Mouse (Mus musculus) stomach, embryonic 14.5 days (tissue): ENCODE results near the gene Cgnl1. TPM values are rescaled to one million over a fixed set of nuclear protein-coding genes. Genes with fewer than 3 reads are reported as not detected.

Source experiments
- ATAC-seq: fragments of 200-750 bp; cut with Nextera tagmentation; 2 replicates; pipeline ENCODE4 v1.8.0; 2017; ENCODE audit warnings: low read depth, moderate TSS enrichment; ENCODE audit not compliant: insufficient number of reproducible peaks, insufficient read depth, low FRiP score
- H3K27ac ChIP-seq: fragments of 300-500 bp; sonication (generic); 2 replicates; pipeline ENCODE4 v1.5.1; 2014; ENCODE audit warnings: mild to moderate bottlenecking, low read length, moderate library complexity, mixed read lengths
- H3K27me3 ChIP-seq: fragments of 300-500 bp; sonication (generic); 2 replicates; pipeline ENCODE4 v1.6.1; 2014; ENCODE audit warnings: low read length, control low read depth, mixed read lengths; ENCODE audit not compliant: control insufficient read depth, insufficient read depth
- H3K36me3 ChIP-seq: fragments of 300-500 bp; sonication (generic); 2 replicates; pipeline ENCODE4 v1.6.1; 2014; ENCODE audit warnings: mild to moderate bottlenecking, control low read depth, low read length, moderate library complexity, mixed read lengths; ENCODE audit not compliant: control insufficient read depth, insufficient read depth
- H3K4me1 ChIP-seq: fragments of 300-500 bp; sonication (generic); 2 replicates; pipeline ENCODE4 v1.6.1; 2014; ENCODE audit warnings: low read length, control low read depth, mixed read lengths; ENCODE audit not compliant: control insufficient read depth, insufficient read depth
- H3K4me2 ChIP-seq: fragments of 300-500 bp; sonication (generic); replicated peaks from 2 replicates; pipeline ENCODE4 v1.6.1; 2014; ENCODE audit warnings: low read depth, low read length, control low read depth
- H3K4me3 ChIP-seq: fragments of 300-500 bp; sonication (generic); 2 replicates; pipeline ENCODE4 v1.5.1; 2014; ENCODE audit warnings: low read depth, low read length, control low read depth
- H3K9ac ChIP-seq: fragments of 300-500 bp; sonication (generic); replicated peaks from 2 replicates; pipeline ENCODE4 v1.6.1; 2014; ENCODE audit warnings: low read depth, mild to moderate bottlenecking, control low read depth, low read length, moderate library complexity, mixed read lengths
- H3K9me3 ChIP-seq: fragments of 300-500 bp; sonication (generic); 2 replicates; pipeline ENCODE4 v1.6.1; 2016; ENCODE audit warnings: low read depth, low read length, control low read depth; ENCODE audit not compliant: control insufficient read depth
- WGBS: fragments of 180-500 bp; shearing (Covaris S2); extraction: QIAGEN DNeasy Blood & Tissue Kit; methylation state at CpG from one replicate; pipeline ENCODE4 v1.1.7; 2014; 5-methylcytosine and 5-hydroxymethylcytosine counted together
- polyA plus RNA-seq: library from polyadenylated mRNA; unstranded; fragments of >200 nt; fragmentation: Nextera tagmentation; extraction: Ambion mirVana; gene quantifications from 2 replicates; pipeline ENCODE4 v1.2.1, GENCODE M21; 2014

Cgnl1 gene
- polyA plus RNA-seq, 1 experiment from 2014 or later = 11.8 TPM

DNA sequence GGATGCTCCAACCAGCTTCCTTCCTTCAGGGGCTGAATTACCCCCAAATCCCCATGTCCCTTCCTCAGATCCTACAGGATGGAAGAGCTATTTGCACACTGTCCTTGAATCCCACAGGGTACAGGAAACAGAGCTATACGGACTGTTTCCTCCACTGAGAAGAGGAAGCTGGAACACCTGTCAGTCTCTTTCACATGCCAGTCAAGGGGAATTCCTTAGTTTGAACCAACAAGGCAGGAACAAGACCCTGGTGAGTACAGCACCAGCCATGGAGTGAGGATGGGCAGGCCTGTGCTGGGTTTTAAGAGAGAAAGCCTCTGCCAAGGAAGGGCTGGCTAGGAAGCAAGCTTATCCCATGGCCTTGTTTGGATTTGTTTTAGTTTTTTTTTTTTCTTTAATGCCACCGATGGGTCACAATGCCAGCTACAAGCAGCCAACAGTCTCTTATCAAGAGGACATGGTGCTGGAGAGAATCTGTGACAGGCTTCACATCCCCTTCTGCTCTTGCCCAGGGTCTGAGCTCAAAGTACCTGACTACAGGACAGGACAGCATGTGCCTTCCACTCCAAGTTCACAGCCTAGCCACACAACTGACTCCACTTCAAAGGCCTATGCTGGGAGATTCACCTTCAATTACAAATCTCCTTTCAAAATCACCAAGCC, 182.3 kb downstream of the Cgnl1 start:
- Histone ChIP-seq H3K4me3 (no peak overlapping the region), H3K27ac (no peak overlapping the region), H3K9me3 (no peaks in the 10 kb centered on the region; the same call in 1 of the 2 replicates), H3K36me3 (no peaks in the 10 kb centered on the region), H3K4me1 (peaks cover 7% of the 10 kb centered on the region; the same call in 1 of the 2 replicates), H3K4me2 (no peak overlapping the region), H3K9ac (no peak overlapping the region), H3K27me3 (no peaks in the 10 kb centered on the region)
- 81% methylated on average over 2 of the region's 2 CpGs for WGBS
- no peak for ATAC-seq

DNA sequence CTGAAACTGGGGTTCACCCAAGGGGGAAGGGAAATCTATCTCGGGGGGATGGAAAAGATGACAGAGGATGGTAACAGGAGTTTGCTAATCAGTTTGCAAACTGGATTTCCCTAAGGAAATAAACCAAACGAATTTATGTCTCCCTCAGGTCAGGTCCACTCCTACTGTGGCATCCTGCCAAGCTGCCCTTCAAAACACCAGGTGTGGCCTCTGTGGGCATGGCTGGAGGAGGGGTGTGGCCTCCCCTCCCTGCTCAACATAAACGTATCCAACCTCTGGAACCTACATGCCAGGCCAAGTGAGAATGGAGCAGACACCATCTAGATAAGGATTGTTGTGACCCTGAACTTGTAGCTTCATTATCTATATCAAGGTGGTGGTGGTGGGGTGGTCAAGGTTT, 185.0 kb downstream of the Cgnl1 start:
- WGBS = 49% methylated on average over 3 of the region's 3 CpGs
- no peaks in the 10 kb centered on the region for H3K4me1 ChIP-seq

DNA sequence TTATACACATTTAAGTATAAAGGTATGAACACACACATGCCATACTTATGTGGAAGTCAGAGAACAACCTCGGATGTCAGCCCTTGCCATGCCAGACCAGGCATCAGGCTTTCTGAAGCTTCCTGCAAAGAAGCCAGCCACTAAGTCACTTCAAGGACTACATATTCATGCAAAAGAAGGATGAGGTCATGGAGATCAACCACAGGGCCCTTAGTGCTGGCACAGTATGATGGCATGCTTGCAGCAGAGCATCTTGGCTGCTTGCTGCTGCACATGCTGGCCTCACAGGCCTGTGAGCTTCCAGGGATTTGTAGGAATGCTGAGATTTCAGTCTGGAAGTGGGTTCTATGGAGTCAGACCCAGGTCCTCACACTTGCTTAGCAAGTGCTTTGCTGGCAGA, 188.6 kb downstream of the Cgnl1 start:
- Histone ChIP-seq H3K27ac (no peak overlapping the region), H3K4me2 (no peak overlapping the region), H3K4me1 (no peaks in the 10 kb centered on the region; the same call in 1 of the 2 replicates), H3K9me3 (no peaks in the 10 kb centered on the region; the same call in 1 of the 2 replicates), H3K4me3 (no peak overlapping the region), H3K9ac (no peak overlapping the region), H3K36me3 (no peaks in the 10 kb centered on the region), H3K27me3 (no peaks in the 10 kb centered on the region)
- 74% methylated on average over 1 of the region's 1 CpGs for WGBS
- ATAC-seq = no peak

More for the DNA sequence above, 185.0 kb downstream of the Cgnl1 start:
- Histone ChIP-seq H3K4me2 (no peak overlapping the region), H3K9ac (no peak overlapping the region), H3K27ac (no peak overlapping the region), H3K27me3 (no peaks in the 10 kb centered on the region), H3K36me3 (no peaks in the 10 kb centered on the region), H3K9me3 (no peaks in the 10 kb centered on the region; the same call in 1 of the 2 replicates), H3K4me3 (no peak overlapping the region)
- ATAC-seq = no peak

DNA sequence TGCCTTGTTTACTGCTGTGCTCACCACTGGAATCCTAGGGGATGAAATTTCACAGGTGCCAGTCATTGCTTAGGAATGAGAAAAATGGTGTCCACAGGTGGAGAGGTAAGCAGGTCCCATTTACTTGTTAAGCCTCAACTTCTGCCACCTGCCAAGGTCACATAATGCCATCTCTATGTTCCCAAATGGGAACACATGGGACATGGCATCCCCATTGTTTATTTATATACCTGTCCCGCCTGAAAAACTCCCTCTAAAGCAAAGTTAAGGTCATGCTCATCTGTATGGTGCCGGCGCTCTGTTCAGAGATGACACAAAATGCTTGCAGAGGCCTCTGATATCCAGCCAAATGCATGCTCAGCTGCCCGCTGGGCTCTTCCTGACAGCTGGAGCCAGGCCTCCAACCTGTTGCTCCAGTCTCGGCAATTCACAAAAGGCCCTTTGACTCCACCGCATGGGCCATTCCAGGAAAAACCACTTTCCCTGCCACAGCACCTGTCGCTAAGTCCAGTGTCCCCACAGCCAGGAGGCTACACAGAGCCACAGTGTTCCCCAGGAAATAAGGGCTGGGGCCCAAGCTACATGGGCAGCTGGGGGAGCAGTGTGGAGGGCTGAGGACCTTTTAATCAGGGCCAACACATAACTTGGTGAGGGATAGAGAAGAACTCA, 192.4 kb downstream of the Cgnl1 start:
- Histone ChIP-seq H3K27ac (no peak overlapping the region), H3K36me3 (no peaks in the 10 kb centered on the region), H3K4me2 (no peak overlapping the region), H3K9ac (no peak overlapping the region), H3K4me3 (no peak overlapping the region), H3K4me1 (no peaks in the 10 kb centered on the region; the same call in 1 of the 2 replicates), H3K9me3 (no peaks in the 10 kb centered on the region), H3K27me3 (no peaks in the 10 kb centered on the region)
- no peak for ATAC-seq
- WGBS = 62% methylated on average over 7 of the region's 7 CpGs

Other genes starting within 250 kb of the Cgnl1 start
- gene Myzap, start 179.2 kb downstream of the Cgnl1 start, polyA plus RNA-seq = 11.1 and 12.7 TPM in 2 replicates